Mouse (Mus musculus): ENCODE data around the gene Zan.

The Zan gene

GRCm38 (mm10) chr5:137351058-137351380, 125.8 kb downstream of the Zan start:
- DNase-seq (ENCODE audit: low spot score): no peak

GRCm38 (mm10) chr5:137350205-137351057, 126.4 kb downstream of the Zan start:
- DNase-seq (ENCODE audit: low spot score): no peak

GRCm38 (mm10) chr5:137349384-137350204, 127.3 kb downstream of the Zan start, which contains the start of gene Ephb4:
Gene Ephb4 (plus strand): TSS chr5:137350109.
- peak; percentile 95 for DNase-seq (ENCODE audit: low spot score)

GRCm38 (mm10) chr5:137348482-137349383, 128.1 kb downstream of the Zan start:
- peak; percentile 72 for DNase-seq (ENCODE audit: low spot score)

GRCm38 (mm10) chr5:137347856-137348255, 129.0 kb downstream of the Zan start:
- no peak for DNase-seq (ENCODE audit: low spot score)

GRCm38 (mm10) chr5:137346983-137347382, 129.9 kb downstream of the Zan start:
- DNase-seq (ENCODE audit: low spot score): no peak

- no peak for DNase-seq (ENCODE audit: low spot score)
Observed at GRCm38 (mm10) chr5:137346388-137346787, 130.5 kb downstream of the Zan start.

GRCm38 (mm10) chr5:137345821-137346220, 131.0 kb downstream of the Zan start:
- DNase-seq (ENCODE audit: low spot score): no peak

GRCm38 (mm10) chr5:137343869-137344268, 133.0 kb downstream of the Zan start:
- no peak for DNase-seq (ENCODE audit: low spot score)

- no peak for DNase-seq (ENCODE audit: low spot score)
Observed at GRCm38 (mm10) chr5:137343412-137343811, 133.5 kb downstream of the Zan start.

- DNase-seq (ENCODE audit: low spot score): no peak
Observed at GRCm38 (mm10) chr5:137342407-137343012, 134.4 kb downstream of the Zan start.

GRCm38 (mm10) chr5:137340222-137340621, 136.6 kb downstream of the Zan start:
- DNase-seq (ENCODE audit: low spot score): no peak

- no peak for DNase-seq (ENCODE audit: low spot score)
Observed at GRCm38 (mm10) chr5:137339290-137339979, 137.4 kb downstream of the Zan start.

GRCm38 (mm10) chr5:137338663-137339289, 138.1 kb downstream of the Zan start:
- DNase-seq (ENCODE audit: low spot score): no peak

GRCm38 (mm10) chr5:137338256-137338655, 138.6 kb downstream of the Zan start:
- peak; percentile 95 for DNase-seq (ENCODE audit: low spot score)

- no peak for DNase-seq (ENCODE audit: low spot score)
Observed at GRCm38 (mm10) chr5:137337190-137337589, 139.7 kb downstream of the Zan start.

GRCm38 (mm10) chr5:137335066-137335465, 141.8 kb downstream of the Zan start:
- no peak for DNase-seq (ENCODE audit: low spot score)

GRCm38 (mm10) chr5:137334317-137334716, 142.5 kb downstream of the Zan start:
- no peak for DNase-seq (ENCODE audit: low spot score)

- peak; percentile 99 for DNase-seq (ENCODE audit: low spot score)
Observed at GRCm38 (mm10) chr5:137333512-137334174, 143.2 kb downstream of the Zan start, which contains the start of gene Slc12a9. Gene Slc12a9 (minus strand): TSS chr5:137333597.
